Mouse (Mus musculus) yolk sac, embryonic 10.5 days (tissue): ENCODE measurements at regions not wholly inside any gene's neighbourhood (a gene's known extent, or its start where the extent isn't known, plus 50 kb on each side); places are given as distances from the start of the nearest gene placed in this dataset.
"Not testable (repeated sequence)": the region's sequence is repeated elsewhere in the genome, so short reads cannot be mapped to it uniquely, and the experiment has no call there.

Source experiments
- DNase-seq: peaks from one replicate; pipeline ENCODE4 v3.0.0-alpha.2; 2017; ENCODE audit warnings: low spot score

DNA sequence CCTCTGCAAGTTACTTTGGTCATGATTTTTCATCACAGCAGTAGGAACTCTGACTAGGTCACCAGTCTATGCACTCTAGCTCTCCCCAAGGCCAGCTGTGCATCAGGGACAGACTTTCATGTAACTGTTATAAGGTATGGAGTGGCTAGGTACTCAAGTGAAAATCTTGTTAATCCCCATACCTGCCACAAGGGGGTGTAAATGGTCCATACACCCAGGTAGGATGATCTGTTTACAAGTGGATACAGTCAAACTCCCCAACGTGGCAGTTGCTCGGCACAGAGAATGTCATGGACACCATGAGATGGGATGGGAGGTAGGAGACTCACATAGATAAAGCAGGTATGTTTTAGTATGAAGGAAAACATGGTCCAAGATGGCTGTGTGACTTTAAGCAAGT is 187.2 kb upstream of the 5730507C01Rik start:
- not testable (repeated sequence) for DNase-seq

DNA sequence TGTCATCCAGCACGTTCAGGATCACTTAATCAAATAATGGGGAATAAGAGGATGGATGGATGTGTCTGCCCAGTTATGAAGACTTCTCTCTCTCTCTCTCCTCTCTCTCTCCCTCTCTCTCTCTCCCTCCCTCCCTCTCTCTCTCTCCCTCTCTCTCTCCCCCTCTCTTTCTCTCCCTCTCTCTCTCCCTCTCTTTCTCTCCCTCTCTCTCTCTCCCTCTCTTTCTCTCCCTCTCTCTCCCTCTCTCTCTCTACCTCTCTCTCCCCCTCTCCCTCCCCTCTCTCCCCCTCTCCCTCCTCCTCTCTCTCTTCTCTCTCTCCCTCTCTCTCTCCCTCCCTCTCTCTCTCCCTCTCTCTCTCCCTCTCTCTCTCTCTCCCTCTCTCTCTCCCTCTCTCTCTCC is 167.6 kb upstream of the 5730507C01Rik start:
- DNase-seq, result not testable (repeated sequence)

DNA sequence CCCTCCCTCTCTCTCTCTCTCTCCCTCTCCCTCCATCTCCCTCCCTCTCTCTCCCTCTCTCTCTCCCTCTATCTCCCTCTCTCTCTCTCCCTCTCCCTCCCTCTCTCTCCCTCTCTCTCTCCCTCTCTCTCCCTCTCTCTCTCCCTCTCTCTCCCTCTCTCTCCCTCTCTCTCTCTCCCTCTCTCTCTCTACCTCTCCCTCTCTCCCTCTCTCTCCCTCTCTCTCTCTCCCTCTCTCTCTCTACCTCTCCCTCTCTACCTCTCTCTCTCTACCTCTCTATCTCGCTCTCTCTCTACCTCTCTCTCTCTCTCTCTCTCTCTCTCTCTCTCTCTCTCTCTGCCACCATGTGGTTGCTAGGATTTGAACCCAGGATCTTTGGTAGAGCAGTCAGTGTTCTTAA is 167.2 kb upstream of the 5730507C01Rik start:
- DNase-seq, result not testable (repeated sequence)

DNA sequence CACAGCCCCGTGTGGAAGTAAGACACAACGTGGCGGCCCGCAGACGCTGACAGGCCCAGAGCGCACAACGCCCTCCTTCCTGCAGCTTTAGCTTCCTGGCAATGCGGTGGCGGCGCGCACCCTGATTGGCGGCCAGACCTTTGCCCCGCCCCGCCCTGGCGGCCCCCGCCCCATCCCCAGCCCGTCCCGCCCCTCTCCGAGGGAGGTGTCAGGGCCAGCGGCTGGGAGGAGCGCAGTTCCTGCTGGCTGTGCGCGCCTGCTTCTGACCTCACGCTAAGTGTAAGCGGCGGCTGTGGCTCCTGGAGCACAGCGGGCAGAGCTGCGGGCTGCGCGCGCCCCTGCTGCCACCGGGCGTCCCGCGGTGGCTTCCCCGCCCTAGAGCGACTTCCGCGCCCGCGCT is 127.1 kb upstream of the 5730507C01Rik start:
- DNase-seq, result peak; percentile 88

DNA sequence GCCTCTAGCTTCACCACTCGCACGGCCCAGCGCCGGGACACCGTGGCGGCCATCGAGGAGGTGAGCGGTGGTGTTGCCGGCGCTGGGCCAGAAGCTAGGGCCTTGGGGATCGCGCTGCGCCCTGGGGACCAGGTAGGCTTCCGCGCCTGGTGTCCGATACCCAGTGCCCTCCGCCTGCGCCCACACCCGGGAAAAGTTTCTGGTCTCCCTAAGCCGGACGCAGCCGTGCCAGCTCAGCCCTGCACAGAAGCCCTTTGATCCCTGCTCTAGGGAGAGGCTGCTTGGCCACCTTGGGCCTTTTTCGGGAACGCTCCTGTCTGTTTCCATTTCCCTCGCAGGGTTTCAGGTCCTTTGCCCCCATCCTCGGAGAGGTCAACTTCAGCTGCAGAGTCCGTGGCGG is 126.5 kb upstream of the 5730507C01Rik start:
- DNase-seq, result no peak
